Mouse (Mus musculus): Measurements from ENCODE around the gene Kdm7a.

The Kdm7a gene

DNA sequence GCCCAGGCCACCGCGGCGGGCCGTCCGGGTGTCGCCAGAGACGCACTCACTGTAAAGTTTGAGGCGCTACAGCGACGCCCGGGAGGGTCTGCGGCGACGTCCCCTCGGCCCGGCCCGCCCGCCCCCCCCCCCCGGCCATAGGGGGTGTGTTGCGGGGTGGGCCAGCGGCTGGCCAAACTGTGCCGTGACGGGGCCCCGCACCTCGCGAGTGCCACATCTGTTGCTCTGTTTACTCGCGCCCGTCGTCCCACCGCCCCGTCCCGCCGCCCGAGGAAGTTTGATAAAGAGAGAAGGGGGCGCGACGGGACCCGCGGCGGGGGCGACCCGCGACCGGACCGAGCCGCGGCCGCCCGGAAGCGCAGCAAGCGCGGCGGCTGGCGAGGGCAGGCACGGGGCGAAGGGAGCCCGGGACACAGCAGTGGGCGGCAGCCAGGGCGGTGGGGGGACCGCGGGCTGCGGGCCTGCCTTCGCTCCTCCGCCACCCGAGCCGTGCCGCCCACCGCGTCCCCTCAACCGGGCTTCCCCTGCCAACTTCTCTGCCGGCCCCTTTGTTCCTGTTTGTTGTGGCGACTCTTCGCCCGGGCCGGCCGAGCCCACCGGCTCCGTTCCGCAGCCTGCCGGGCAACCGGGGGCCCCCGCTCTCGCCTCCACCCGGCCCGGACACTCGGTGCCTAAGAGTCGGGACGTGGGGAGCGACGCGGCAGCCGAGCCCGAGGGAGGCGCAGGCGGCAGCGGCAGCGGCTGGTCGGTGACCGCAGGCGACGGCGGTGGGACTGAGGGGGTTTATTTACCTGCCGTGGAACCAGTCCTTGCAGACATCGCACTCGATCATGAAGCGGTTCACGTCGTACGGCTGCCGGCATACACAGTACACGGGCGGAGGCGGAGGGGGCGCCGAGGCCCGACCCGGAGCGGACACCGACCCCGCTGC is 674 bp downstream of the Kdm7a start:
- DNase-seq = peak; percentile 26 to 42

DNA sequence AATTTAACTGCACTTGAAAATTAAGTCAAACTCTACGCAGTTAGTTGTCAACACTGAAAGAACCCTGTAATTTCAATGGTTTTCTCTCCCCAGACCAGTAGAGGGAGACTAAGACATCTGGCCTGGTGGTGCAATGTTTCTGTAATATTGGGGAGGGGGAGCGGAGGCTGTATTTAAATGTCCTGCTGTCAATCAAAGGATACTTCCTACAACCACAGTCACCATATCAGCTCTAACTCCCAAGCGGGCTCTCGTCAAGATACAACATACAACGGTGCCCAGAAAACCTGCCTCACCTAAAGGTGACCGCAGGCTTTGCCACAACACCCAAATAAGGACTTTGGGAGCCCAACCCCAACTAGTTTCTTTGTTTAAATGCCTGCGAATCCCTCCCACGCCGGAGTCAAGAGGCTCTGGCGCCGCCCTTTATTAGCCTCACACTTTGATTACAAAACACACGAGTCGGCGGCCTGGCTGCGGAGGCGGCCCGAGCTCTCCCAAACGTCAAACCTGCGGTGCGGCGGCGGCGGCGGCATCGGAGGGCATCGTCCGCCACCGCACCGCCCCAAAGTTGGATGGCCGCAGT is 1.4 kb downstream of the Kdm7a start:
- DNase-seq = peak; percentile 49 to 56

DNA sequence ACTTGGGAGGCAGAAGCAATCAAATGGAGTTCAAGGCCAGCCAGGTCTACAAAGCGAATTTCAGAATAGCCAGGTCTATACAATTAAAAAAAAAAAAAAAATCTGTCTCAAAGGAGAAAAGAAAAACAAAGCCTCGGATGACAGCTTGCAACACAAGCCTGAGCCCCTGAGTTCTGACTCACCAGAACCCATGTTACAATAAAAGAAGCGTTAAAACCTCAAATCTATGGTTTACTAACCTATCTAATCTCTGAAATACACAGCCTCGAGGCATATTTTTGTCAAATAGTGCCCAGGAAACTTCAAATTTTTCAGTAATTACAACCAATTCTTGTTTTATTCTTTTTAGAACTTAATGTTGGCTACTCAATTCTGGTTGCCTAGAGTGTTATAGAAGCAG is 2.1 kb downstream of the Kdm7a start:
- DNase-seq = no peak

DNA sequence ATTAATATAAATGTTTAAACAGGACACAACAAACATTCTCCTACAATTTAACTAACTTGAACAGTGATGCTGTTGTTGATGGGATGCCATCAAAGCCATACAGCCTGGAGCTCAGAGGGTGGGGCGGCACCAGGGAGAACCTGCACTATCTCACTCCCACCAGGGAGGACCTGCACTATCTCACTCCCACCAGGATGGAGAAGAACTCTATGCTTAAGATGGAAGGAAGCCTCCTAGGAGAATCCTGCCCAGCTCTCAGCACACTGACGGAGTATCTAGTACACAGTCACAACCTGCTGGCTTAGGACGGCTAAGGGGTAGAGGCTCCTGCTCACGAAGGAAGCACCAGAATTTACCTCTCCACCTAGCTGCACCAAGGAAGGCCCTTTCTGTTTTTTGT is 3.4 kb downstream of the Kdm7a start:
- no peak for DNase-seq

DNA sequence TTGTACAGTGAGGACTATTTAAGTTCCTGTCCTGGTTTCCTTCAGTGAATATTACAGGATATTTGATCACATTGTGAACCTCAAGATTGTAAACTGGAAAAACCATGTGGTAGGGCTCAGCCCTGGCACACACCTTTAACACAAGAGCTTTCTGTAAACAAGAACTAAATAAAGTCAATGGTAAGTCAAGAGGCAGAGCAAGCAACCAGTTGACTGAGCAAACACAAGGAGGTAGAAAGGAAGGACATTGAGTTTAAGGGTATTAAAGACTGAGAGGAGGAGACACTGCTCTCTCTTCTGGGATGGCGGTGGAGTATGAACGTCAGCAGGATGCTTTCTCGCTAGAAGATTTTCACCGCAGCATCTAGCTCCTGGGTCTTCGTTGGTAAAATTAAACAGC is 13.6 kb downstream of the Kdm7a start:
- DNase-seq = no peak

DNA sequence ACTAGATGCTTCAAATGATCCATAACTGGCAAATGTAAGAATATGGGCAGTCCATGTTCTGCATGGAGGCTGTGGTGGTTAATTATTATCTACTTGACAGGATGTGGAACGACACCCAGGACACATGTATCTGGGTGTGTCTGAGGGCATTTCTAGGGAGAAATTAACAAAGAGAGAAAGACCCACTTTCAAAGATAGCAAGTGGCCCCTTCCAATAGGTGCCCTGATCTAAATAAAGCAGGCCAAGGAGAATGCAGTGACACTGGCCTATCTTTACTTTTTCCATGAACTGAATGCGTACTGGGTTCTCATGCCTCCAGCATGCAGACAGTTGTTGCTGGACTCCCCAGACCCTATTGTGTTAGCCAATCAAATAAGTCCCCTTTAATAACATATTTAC is 15.1 kb downstream of the Kdm7a start:
- DNase-seq = no peak

DNA sequence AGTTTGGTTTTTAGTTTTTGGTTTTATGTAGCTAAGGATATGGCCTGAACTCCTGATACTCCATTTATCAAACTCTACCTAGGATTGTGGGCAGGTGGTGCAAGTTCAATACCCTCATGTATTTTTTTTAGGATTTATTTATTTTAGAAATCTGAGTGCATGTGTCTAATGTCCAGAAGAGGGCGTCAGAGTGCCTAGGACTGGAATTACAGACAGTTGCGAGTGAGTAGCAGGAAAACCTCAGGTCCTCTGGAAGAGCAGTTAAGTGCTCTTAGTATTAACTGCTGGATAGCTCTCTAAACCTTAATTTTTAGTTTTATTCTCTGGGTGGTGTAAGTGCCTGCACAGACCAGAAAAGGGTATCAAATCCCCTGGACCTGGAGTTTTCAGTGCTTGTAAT is 19.4 kb downstream of the Kdm7a start:
- no peak for DNase-seq

DNA sequence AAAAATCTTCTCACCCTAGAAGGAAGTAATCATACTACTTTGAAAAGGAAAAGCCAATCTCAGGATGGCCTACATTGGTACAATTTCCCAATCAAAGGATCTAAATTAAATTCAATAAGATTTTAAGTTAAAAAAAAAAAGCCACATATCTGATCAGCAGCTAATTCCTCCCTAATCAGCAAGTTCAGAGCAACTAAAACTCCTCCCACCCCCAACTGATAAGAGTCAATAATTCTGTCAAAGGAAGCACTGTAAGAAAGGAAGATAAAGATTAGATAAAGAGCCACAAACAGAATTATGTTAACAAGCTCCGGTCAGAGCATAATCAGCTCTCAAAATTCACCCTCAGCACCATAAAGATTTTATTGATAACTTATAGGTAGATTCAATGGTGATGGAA is 37.5 kb downstream of the Kdm7a start:
- no peak for DNase-seq

DNA sequence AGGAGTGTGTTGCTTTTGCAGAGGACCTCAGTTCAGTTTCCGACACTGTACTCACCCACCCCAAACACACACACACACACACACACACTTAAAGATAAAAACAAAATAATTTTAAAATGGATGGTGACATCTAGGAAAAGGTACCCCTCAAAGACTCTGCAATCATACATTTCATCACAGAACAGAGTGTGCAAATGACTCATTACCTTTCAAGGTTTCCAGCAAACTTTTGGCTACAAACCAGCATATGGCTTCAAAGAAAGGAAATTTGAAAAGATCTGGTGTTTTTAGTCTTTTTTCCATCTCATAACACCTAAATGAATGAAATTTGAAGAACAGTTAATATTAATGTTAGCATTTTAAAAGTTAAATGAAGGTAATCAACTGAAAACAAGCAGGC is 41.7 kb downstream of the Kdm7a start:
- no peak for DNase-seq

DNA sequence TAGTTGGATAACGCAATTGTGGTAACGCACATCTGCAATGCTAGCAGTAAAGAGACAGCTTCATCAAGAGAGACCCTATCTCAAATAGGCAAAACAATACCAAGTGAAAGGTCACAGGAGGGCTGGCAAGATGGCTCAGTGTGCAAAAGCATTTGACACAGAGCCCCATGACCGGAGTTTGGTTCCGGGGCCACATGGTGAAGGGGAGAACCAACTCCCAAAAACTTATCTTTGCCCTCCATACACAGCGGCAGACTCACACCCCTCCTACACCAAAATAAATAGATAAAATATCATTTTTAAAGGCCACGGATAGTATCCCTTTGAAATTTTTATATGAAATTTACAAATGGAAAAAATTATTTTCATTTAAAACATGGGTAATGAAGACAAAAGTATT is 44.6 kb downstream of the Kdm7a start:
- DNase-seq = no peak

DNA sequence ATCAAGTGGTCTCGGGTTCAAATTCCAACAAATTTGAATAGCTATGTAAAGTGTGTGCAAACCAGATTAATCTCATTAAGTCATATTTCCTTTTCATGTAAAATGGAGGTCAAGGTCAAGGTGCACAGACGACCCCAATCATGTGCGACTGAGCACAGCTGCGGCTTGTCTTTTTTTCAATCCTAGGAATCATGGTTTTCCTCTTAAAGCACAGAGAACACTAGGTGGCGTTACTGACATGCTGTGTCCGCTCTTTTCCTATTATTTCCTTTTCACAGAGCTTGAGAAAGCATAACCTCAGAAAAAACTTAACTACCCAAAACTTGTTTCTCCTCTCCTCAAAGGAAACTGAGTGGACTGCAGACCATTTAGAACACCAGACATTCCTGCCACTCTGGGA is 60.5 kb downstream of the Kdm7a start:
- DNase-seq = peak in 1 of 2 experiments; percentile 15

DNA sequence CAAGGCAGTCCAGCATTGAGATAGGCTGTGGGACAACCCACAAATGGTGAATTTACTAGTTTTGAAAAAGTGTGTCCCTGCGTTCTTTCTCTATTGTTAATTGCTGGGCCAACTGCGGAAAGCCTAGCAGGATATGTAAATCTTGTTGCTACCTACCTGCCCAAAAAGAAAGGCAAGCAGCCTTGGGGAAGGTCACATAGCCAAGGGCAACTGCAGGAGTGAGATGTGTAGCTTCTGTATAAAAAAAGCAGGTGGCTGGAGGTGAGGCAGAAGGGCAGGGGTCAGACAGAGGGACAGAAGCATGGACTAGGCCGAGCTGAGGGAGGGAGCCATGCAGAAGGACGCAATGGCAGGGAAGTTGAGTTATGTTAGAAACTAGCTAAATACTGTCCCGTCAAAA is 74.0 kb downstream of the Kdm7a start:
- no peak for DNase-seq

DNA sequence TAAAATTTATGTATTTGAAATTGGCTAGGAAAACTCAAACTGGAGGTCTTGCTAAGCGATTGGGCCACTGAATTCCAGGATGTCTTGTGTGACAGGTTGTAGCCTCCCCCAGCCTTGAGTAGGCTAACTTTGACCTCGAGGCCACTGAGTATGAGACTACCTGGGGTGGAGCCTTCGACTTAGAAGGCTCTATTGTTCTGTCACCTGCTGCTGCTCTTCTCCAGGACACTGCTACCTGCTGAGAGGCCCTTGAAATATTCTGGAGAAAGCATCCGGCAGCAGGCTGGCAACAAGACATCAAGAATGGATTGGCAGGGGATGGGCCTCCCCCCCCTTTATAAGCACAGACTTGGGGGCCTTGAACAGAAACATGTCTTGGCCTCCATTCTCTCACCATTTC is 75.1 kb downstream of the Kdm7a start:
- no peak for DNase-seq

DNA sequence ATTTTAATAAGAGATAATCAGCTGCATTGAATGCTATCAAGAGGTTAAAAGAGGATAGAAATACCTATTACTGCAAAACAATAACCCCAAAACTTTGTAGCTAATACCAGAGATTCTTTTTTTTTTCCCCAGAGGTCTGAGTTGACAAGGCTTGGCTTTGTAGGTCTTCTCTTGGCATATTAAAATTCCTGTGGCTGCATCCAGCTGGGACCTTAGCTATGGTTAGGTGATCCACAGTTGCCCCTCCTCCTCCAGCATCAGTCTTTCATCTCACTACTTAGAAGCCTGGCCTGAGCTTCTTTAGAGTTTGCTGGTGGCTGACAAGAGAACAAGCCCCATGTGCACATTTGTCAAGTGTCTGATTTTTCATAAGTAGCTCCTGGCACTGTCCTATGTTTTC is 81.9 kb downstream of the Kdm7a start:
- no peak for DNase-seq

DNA sequence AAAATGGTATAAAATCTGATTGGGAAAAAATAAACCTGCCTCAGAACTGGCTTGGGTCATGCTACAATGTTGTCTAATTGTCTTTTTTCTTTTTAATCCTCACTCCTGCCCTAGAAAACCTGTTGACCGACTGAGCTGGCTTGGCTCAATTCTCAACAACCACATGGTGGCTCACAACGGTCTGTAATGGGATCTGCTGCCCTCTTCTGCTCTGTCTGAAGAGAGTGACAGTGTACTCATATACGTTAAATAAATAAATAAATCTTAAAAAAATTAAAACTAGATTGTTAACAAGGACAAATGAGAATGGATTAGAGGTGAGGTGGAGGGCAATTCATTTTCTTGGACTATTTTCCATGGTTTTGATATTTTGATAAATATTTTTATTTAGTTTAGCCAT is 85.9 kb downstream of the Kdm7a start:
- no peak for DNase-seq

DNA sequence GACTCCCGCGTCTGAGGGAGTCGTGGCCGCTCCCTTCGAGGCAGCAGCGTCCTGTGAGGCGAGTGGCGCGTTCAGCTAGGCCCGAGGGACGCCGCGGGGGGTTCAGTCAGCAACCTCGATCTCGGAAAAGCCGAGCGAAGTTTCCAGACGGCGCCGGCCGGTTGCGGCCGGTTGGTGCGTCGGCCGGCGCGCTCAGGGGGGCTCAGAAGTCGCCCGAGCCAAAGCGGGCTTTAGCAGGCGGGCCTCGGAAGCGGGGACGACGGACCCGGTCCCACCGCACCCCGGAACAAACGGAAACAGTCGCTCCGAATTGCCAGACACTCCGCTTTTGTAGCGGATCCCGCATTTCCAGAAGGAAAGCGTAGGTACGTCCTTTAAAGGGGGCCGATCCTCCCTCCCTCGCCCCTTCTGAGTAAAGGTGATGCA is 88.1 kb downstream of the Kdm7a start:
- DNase-seq = peak; percentile 22 to 45

DNA sequence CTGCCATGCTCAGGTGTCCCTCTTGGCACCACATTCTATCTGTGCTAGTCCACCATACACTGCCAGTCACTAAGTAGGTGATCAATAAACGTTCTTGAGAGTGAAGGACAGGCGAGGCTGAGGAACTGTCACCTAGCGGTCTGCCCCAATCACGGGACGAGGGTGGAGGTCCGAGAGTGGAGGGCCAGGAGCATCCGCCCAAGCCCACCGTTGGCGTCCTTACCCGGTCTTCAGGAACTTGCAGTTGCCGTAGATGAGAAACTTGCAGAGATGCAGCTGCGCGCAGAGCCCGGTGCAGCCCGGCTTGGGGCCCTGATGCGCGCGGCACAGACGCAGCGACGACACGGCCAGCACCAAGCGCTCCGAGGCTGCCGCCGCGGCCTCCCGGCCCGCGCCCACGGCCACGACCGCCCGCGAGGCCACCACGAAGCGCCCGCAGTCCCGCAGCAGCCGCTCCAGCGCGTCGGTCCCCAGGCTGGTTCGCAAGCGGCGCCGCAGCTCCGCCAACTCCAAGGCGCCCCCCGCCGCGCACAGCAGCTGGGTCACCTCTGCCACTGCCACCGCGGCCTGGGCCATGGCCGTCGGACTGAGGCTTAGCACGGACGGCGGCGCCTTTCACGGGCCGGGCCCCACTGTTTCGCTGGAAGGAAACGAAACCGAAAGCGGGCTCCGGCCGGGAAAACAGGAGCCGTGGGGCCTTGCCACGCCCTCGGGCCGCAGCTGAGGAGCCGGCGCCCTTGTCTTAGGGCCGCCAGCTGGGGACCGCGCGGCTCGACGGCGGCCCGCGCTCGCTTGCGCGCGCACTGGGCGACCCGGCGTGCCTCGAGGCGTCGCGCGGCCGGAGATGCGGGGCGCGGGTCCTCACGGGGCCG is 88.8 kb downstream of the Kdm7a start, which contains the start of gene Parp12:
Parp12 (minus strand) TSS at position 766 of the 872 bp plus-strand sequence.
- DNase-seq = peak; percentile 40 to 51

DNA sequence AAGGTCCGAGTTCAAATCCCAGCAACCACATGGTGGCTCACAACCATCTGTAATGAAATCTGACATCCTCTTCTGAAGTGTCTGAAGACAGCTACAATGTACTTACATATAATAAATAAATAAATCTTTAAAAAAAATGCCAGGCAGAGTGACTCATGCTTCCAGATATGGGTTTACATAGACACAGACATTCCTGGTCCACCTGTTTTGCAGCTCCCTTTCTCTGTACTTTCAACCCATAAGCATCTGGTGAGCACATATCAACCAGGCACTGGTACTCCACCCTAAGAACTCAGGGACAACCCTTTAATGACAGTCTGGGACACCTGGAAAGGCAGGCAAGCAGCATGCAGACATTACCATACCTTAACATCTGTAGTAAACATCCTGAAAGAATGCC is 91.2 kb downstream of the Kdm7a start:
- no peak for DNase-seq

DNA sequence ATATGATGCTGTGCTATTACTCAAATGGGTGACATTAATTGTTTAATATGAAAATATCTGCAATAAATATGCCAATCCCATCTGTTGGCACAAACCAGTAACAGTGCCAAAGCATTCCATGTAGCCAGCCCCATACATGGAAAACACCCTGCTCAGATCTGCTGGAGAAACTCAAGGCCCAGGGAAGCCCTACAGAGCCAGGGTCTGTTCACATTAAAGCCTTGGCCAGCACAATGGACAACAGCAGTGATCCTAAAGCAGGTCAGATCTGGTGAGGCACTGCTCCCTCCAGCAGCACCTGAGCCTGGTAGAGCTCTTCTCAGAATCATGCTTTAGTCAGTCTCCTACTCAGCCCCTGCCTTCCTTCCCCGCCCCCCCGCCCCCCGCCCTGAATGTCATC is 93.4 kb downstream of the Kdm7a start:
- DNase-seq = peak; percentile 52 to 65

DNA sequence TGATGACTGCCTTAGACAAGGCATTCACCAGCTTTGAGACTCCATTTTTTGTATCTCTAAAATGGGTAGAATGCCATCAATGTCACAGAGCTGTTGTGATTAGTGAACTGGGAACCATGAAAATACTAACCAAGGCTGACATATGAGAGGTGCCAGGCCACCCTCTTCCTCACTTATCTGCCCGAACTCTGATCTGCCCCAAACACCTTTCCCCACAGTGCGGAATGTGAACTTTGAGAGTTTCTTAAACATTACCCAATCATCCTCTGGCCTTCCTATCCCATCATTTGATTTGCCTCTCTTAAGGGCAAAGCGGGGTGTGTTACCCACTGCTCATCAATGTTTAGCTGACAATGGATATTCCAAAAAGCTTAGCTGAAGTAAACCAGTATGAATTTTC is 93.9 kb downstream of the Kdm7a start:
- DNase-seq = no peak

DNA sequence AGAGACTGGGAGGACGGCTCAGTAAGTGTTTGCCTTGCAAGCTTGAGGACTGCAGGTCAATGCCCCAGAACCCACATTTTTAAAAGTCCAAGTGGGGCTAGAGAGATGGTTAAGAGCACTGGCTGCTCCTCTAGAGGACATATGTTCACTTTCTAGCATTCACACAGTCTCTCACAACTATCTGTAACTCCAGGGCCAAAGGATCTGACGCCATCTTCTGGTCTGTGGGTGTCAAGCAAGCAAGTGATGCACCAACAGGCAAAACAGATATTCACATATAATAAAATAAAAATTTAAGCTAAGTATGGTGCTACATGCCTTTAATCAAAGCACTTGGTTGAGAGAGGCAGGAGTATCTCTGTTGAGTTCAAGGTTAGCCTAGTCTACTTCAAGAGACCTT is 99.8 kb downstream of the Kdm7a start:
- DNase-seq = no peak

DNA sequence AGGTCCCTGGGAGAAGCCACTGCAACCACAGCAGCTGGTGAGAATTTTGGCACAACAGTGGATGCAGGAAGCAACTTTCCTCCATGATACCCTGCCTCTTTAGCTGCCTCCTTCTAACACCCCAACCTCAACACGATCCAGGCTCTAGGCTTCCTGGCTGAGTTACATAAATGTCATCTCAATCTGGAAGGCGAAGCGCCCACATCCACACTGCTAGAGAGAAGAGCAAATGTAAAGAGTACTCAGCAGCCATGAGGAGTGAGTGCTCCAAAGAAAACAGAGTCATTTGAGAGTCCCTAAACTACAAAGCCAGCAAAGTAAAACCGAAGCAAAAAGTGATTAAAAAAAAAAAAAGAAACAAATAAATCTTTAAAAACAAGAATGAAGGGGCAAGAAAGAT is 102.0 kb downstream of the Kdm7a start:
- no peak for DNase-seq
